Mouse (Mus musculus): ENCODE data around the gene Zfp235. TPM values are rescaled to one million over a fixed set of nuclear protein-coding genes. Genes with fewer than 3 reads are reported as not detected.

The Zfp235 gene
- polyA plus RNA-seq, 1 experiment: 5.8 TPM

DNA sequence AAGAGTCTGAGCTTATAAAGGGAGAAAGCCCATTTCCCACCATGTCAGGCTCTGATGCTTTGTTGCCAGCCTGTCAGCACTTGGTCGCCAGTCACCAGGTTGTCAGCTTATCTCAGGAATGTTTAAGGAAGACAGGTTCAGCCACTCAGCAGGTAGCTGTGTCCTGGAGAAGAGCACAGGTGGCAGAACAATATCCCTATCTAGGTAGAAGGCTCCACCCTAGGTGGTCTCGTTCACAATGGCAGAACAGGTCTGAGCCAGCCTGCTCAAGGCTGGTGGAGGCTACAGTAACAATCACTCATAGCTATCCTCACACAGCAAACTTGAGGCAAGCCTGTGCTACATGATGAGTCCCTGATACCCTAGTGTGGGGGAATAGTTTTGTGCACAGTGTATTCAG is 57.4 kb downstream of the Zfp235 start:
- TF ChIP-seq POLR2A (IDR thresholded peaks at IDR 0.05; ENCODE audit: low read depth, low read length) (no peak), CTCF (IDR thresholded peaks at IDR 0.05; ENCODE audit: borderline replicate concordance, insufficient read depth, low read length) (no peak)
- Histone ChIP-seq H3K4me1 (ENCODE audit: control insufficient read depth, insufficient read depth, low read length) (no peaks in the 10 kb centered on the region), H3K4me3 (ENCODE audit: insufficient read depth, low read length) (no peak overlapping the region), H3K27ac (ENCODE audit: insufficient read depth, low read length) (no peak overlapping the region)

Other genes with a start within 250 kb of the Zfp235 start
- gene Vmn1r178, start 242.2 kb upstream of the Zfp235 start, polyA plus RNA-seq (2011; ENCODE audit: insufficient read length, low read depth, missing spikeins): not detected in 2 replicates
- gene Vmn1r179, start 207.2 kb upstream of the Zfp235 start, polyA plus RNA-seq (2011; ENCODE audit: insufficient read length, low read depth, missing spikeins): not detected in 2 replicates
- not detected in 2 replicates for gene Vmn1r180, start 183.5 kb upstream of the Zfp235 start, polyA plus RNA-seq (2011; ENCODE audit: insufficient read length, low read depth, missing spikeins)
- not detected in 2 replicates for gene Vmn1r181, start 159.6 kb upstream of the Zfp235 start, polyA plus RNA-seq (2011; ENCODE audit: insufficient read length, low read depth, missing spikeins)
- gene V1rd19, start 132.5 kb upstream of the Zfp235 start, polyA plus RNA-seq (2011; ENCODE audit: insufficient read length, low read depth, missing spikeins): not detected in 2 replicates
- gene Vmn1r183, start 80.9 kb upstream of the Zfp235 start, polyA plus RNA-seq (2011; ENCODE audit: insufficient read length, low read depth, missing spikeins): not detected in 2 replicates
- 14.5 and 16.5 TPM in 2 replicates for gene Zfp180, start 52.2 kb upstream of the Zfp235 start, polyA plus RNA-seq (2011; ENCODE audit: insufficient read length, low read depth, missing spikeins)
- gene Zfp112, start 21.9 kb upstream of the Zfp235 start, polyA plus RNA-seq (2011; ENCODE audit: insufficient read length, low read depth, missing spikeins): 2.8 and 3.3 TPM in 2 replicates
- gene Zfp114, start 40.9 kb downstream of the Zfp235 start, polyA plus RNA-seq (2011; ENCODE audit: insufficient read length, low read depth, missing spikeins): 1.0 and 2.5 TPM in 2 replicates
- 12.4 and 14.0 TPM in 2 replicates for gene Zfp111, start 77.3 kb downstream of the Zfp235 start, polyA plus RNA-seq (2011; ENCODE audit: insufficient read length, low read depth, missing spikeins)
- gene Zfp109, start 103.4 kb downstream of the Zfp235 start, polyA plus RNA-seq (2011; ENCODE audit: insufficient read length, low read depth, missing spikeins): 3.6 and 3.7 TPM in 2 replicates
- gene Zfp108, start 120.6 kb downstream of the Zfp235 start, polyA plus RNA-seq (2011; ENCODE audit: insufficient read length, low read depth, missing spikeins): 2.8 and 3.0 TPM in 2 replicates
- 6.5 and 13.4 TPM in 2 replicates for gene Zfp93, start 136.3 kb downstream of the Zfp235 start, polyA plus RNA-seq (2011; ENCODE audit: insufficient read length, low read depth, missing spikeins)
- gene Zfp61, start 167.1 kb downstream of the Zfp235 start, polyA plus RNA-seq (2011; ENCODE audit: insufficient read length, low read depth, missing spikeins): 11.7 and 14.8 TPM in 2 replicates
- 3.8 and 4.4 TPM in 2 replicates for gene Zfp94, start 182.5 kb downstream of the Zfp235 start, polyA plus RNA-seq (2011; ENCODE audit: insufficient read length, low read depth, missing spikeins)
- not detected in 2 replicates for gene Tescl, start 199.8 kb downstream of the Zfp235 start, polyA plus RNA-seq (2011; ENCODE audit: insufficient read length, low read depth, missing spikeins)
- gene Lypd5, start 215.0 kb downstream of the Zfp235 start, polyA plus RNA-seq (2011; ENCODE audit: insufficient read length, low read depth, missing spikeins): not detected in 2 replicates
- 1.9 and 3.4 TPM in 2 replicates for gene Kcnn4, start 236.1 kb downstream of the Zfp235 start, polyA plus RNA-seq (2011; ENCODE audit: insufficient read length, low read depth, missing spikeins)

All from embryonic fibroblast, embryonic 13.5 days (primary cell).